Mouse (Mus musculus) olfactory bulb, adult 2 months (tissue): Measurements from ENCODE around the gene Gjd2. TPM values are rescaled to one million over a fixed set of nuclear protein-coding genes. Genes with fewer than 3 reads are reported as not detected.

Experiments used
- H3K27ac ChIP-seq: fragments of 200-500 bp; 2 replicates; pipeline ENCODE4 v1.5.1; 2012; ENCODE audit warnings: low read depth, low read length; ENCODE audit not compliant: insufficient read depth
- H3K4me1 ChIP-seq: fragments of 200-500 bp; 2 replicates; pipeline ENCODE4 v1.6.1; 2012; ENCODE audit warnings: low read length; ENCODE audit not compliant: control insufficient read depth, insufficient read depth
- H3K4me3 ChIP-seq: fragments of 200-500 bp; 2 replicates; pipeline ENCODE4 v1.5.1; 2012; ENCODE audit warnings: mild to moderate bottlenecking, low read depth, low read length, moderate library complexity; ENCODE audit not compliant: insufficient read depth
- CTCF ChIP-seq: fragments of 200-500 bp; IDR thresholded peaks from 2 replicates; pipeline ENCODE4 v1.5.1; 2012; ENCODE audit warnings: low read depth, mild to moderate bottlenecking, low read length, moderate library complexity; ENCODE audit not compliant: insufficient read depth
- POLR2A ChIP-seq: fragments of 200-500 bp; IDR thresholded peaks from 2 replicates; pipeline ENCODE4 v1.6.1; 2012; ENCODE audit warnings: mild to moderate bottlenecking, low read depth, low read length, moderate library complexity; ENCODE audit not compliant: insufficient read depth
- WGBS: fragments of 180-500 bp; shearing (Covaris S2); methylation state at CpG from one replicate; pipeline ENCODE4 v1.1.7; 2018; 5-methylcytosine and 5-hydroxymethylcytosine counted together
- polyA plus RNA-seq: library from polyadenylated mRNA; stranded (reverse); fragments of >200 nt; gene quantifications from 2 replicates; pipeline ENCODE4 v1.2.4, GENCODE M21; 2012; ENCODE audit warnings: low replicate concordance; ENCODE audit not compliant: missing spikeins, insufficient read depth, insufficient read length

Gene Gjd2
- polyA plus RNA-seq, 1 experiment, result not detected

DNA sequence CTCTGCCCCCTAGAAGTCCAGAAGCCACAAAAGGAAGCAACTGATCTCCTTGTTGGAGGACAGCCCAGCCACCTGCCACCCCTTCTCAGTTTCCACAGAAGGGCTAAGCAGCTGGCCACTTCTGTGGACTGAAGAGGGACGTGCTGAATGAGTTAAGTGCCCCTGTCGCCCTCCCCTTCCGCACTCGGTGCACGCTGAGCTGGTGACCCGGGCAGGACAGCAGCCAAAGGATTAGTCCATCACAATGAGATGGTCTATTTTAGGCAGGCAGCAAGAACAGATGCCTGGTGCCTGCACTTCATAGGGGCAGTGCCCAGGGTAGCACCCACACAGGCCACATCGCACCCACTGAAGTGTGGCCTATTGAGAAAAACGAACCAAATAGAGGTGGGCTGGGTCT is 32.8 kb downstream of the Gjd2 start:
- Histone ChIP-seq H3K27ac (no peak overlapping the region), H3K4me3 (no peak overlapping the region), H3K4me1 (peaks cover 5% of the 10 kb centered on the region)
- TF ChIP-seq POLR2A, result no peak
- no peak for TF ChIP-seq CTCF
- WGBS, result 34% methylated on average over 8 of the region's 8 CpGs

DNA sequence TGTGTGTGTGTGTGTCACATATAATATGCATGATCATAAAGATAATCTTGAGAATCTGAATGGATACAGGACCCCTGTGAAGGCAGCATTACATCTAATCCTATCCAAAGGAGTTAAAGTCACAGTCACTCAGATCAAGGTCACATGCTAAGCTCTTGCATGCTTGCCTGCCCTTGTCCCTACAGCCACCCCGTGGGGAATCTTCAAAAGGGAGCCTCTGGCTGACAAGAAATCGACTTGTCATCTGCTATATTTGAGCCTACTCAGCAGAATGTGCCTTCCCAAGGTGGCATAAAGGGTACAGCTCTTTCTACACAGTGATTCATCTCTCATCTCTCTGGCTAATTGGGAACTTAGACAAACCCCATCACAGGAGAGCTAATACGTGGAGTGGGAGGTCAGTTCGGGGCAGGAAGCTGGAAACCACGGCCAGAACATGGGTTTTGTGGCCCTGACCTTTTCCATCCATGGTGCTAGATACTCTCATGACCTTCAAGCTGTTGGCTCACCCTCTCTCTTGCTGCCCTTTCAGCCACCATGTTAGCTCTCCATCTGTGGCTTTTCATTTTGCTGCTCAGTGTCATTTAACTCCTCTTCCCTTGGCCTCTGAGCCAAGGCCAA is 35.2 kb downstream of the Gjd2 start:
- Histone ChIP-seq H3K27ac (no peak overlapping the region), H3K4me3 (no peak overlapping the region), H3K4me1 (peaks cover 5% of the 10 kb centered on the region)
- TF ChIP-seq CTCF, result no peak
- no peak for TF ChIP-seq POLR2A
- WGBS, result 68% methylated on average over 5 of the region's 5 CpGs

DNA sequence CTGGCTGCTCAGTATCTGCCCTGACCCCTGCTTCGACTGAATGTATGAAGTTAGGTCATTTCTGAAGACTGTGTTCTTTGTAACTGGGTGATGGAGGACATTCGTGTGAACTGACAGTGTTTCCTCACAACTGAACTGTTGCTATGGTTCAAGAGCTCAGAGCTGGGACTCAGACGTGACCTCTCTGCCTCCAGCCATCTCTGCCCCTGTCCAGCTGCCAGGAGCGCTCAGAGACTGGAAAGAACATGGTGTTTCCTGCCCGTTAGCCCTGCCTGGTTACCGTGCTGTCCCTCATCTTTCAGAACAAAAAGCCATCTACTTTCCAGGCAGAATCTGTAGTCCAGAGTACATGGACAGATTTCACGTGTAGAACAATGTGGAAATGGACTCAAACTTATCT is 39.5 kb downstream of the Gjd2 start:
- Histone ChIP-seq H3K4me1 (no peaks in the 10 kb centered on the region), H3K4me3 (no peak overlapping the region), H3K27ac (no peak overlapping the region)
- no peak for TF ChIP-seq CTCF
- 70% methylated on average over 7 of the region's 7 CpGs for WGBS

- Histone ChIP-seq H3K27ac (no peak overlapping the region), H3K4me1 (no peaks in the 10 kb centered on the region), H3K4me3 (no peak overlapping the region)
- 18% methylated on average over 4 of the region's 4 CpGs for WGBS
- no peak for TF ChIP-seq POLR2A
- TF ChIP-seq CTCF, result no peak
These were observed 47.0 kb downstream of the Gjd2 start for GRCm38 (mm10) chr2:113966421-113966820.

Other genes starting within 250 kb of the Gjd2 start
- gene Scg5, start 184.5 kb downstream of the Gjd2 start, polyA plus RNA-seq, result not detected in 2 replicates
- gene Arhgap11a, start 165.0 kb downstream of the Gjd2 start, polyA plus RNA-seq, result not detected in 2 replicates
- gene Actc1, start 39.9 kb upstream of the Gjd2 start, polyA plus RNA-seq, result not detected in 2 replicates
- not detected in 2 replicates for gene Aqr, start 173.4 kb upstream of the Gjd2 start, polyA plus RNA-seq
- not detected in 2 replicates for gene Zfp770, start 187.8 kb upstream of the Gjd2 start, polyA plus RNA-seq